ENCODE assay signal across 9 mouse cellular contexts in the genomic region with DNA sequence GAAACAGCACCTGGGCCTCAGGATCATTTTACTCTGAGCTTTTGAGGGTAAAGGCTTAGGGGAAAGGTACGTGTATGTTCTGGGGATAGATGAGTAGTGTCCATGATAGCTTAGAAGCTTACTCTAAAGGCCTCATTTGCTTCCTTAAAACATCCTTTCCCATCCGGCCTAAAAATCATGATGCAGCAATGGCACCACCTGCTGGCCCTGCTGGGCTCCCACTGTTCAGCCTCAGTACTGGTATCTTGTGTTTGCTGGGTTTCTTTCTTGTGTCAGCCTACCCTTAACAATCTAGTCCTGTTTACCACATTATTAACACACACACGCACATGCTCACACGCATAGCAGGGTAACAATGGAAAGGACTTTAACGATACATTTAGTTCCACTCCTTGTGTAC. TPM values are rescaled to one million over a fixed set of nuclear protein-coding genes. Genes with fewer than 3 reads are reported as not detected.
DNase-seq lines count a peak whose midpoint lies in the region; ATAC-seq and TF ChIP-seq lines count a peak whose summit lies in the region.
"Had no signal": no experiment of that assay in that cellular context is flagged by ENCODE, and none has a peak within 500 bp of the region (broad histone marks: within the 10 kb centered on the region; RNA-seq: fewer than 3 reads in every experiment).

No protein-coding gene starts in this region.

- TF ChIP-seq POLR2A in olfactory bulb, adult 2 months (IDR thresholded peaks at IDR 0.05; ENCODE audit: insufficient read depth, low read depth, low read length): no peak

- H3K9ac ChIP-seq in embryonic facial prominence, embryonic 14.5 days (ENCODE audit: low read depth, low read length): no peak overlapping the region
- H3K9ac ChIP-seq in lung, embryonic 15.5 days: no peak overlapping the region
- H3K9ac ChIP-seq: heart, embryonic 15.5 days had no signal

- peaks cover 6% of the 10 kb centered on the region for H3K9me3 ChIP-seq in E14TG2a.4 (ENCODE audit: low read length)
- no peaks in the 10 kb centered on the region for H3K9me3 ChIP-seq in embryonic facial prominence, embryonic 14.5 days (ENCODE audit: control insufficient read depth, low read length)
- no peaks in the 10 kb centered on the region for H3K9me3 ChIP-seq in lung, embryonic 15.5 days
- H3K9me3 ChIP-seq: heart, embryonic 15.5 days had no signal

- no peak overlapping the region for H3K4me3 ChIP-seq in E14TG2a.4 (replicated peaks; ENCODE audit: low read length)
- H3K4me3 ChIP-seq in embryonic facial prominence, embryonic 14.5 days (ENCODE audit: low read depth, low read length): no peak overlapping the region
- H3K4me3 ChIP-seq in lung, embryonic 15.5 days: no peak overlapping the region
- no peak overlapping the region for H3K4me3 ChIP-seq in olfactory bulb, adult 2 months (ENCODE audit: insufficient read depth, low read depth, low read length)
- H3K4me3 ChIP-seq: heart, embryonic 15.5 days had no signal

- intact Hi-C loops in heart, postnatal 36 days (cut with DNase I): loop anchor here (1.0 to 5.0 kb wide), 3 partner anchors 83 to 200 kb away; no protein-coding TSS in a partner anchor

- peak; percentile 62 for TF ChIP-seq CTCF in E14TG2a.4 (conservative IDR thresholded peaks at IDR 0.05; ENCODE audit: low read length)
- peak; percentile 48 for TF ChIP-seq CTCF in olfactory bulb, adult 2 months (IDR thresholded peaks at IDR 0.05; ENCODE audit: insufficient read depth, low read depth, low read length)

- peak; percentile 47; the same call in 1 of the 2 replicates for ATAC-seq in embryonic facial prominence, embryonic 14.5 days (ENCODE audit: low read depth)
- peak; percentile 76 for ATAC-seq in lung, embryonic 15.5 days (ENCODE audit: borderline replicate concordance, extremely low read depth, low FRiP score, low TSS enrichment)

- H3K27ac ChIP-seq in embryonic facial prominence, embryonic 14.5 days (replicated peaks; ENCODE audit: low read depth, low read length): no peak overlapping the region
- peak overlapping the region; percentile 58 for H3K27ac ChIP-seq in lung, embryonic 15.5 days
- no peak overlapping the region for H3K27ac ChIP-seq in olfactory bulb, adult 2 months (ENCODE audit: insufficient read depth, low read depth, low read length)
- H3K27ac ChIP-seq: heart, embryonic 15.5 days had no signal

- no peak overlapping the region for H3K4me2 ChIP-seq in embryonic facial prominence, embryonic 14.5 days (ENCODE audit: low read depth, low read length)
- no peak overlapping the region for H3K4me2 ChIP-seq in lung, embryonic 15.5 days
- H3K4me2 ChIP-seq: heart, embryonic 15.5 days had no signal

- whole genome bisulfite sequencing in embryonic facial prominence, embryonic 14.5 days: 31% methylated on average over 5 of the region's 5 CpGs
- 23% methylated on average over 5 of the region's 5 CpGs for WGBS in lung, embryonic 15.5 days
- WGBS in olfactory bulb, adult 2 months: 17% methylated on average over 5 of the region's 5 CpGs

- DNase-seq in adrenal gland, postnatal 10 days: peak; percentile 83
- peak; percentile 68 for DNase-seq in embryonic facial prominence, embryonic 14.5 days (ENCODE audit: low spot score)
- peak; percentile 72 to 77 for DNase-seq in heart, postnatal 36 days
- peak; percentile 66 to 89 for DNase-seq in layer of hippocampus, adult 18-20 months (ENCODE audit: low spot score in 2 of 2)
- peak; percentile 35 to 60 for DNase-seq in urinary bladder, postnatal 36 days (ENCODE audit: low spot score in 2 of 2)

- H3K4me1 ChIP-seq in E14TG2a.4 (replicated peaks; ENCODE audit: low read depth, low read length): no peaks in the 10 kb centered on the region
- no peaks in the 10 kb centered on the region for H3K4me1 ChIP-seq in embryonic facial prominence, embryonic 14.5 days (ENCODE audit: control insufficient read depth, insufficient read depth, low read length)
- H3K4me1 ChIP-seq in lung, embryonic 15.5 days: peaks cover 9% of the 10 kb centered on the region
- H3K4me1 ChIP-seq in olfactory bulb, adult 2 months (ENCODE audit: control insufficient read depth, insufficient read depth, low read length): no peaks in the 10 kb centered on the region
- H3K4me1 ChIP-seq: heart, embryonic 15.5 days had no signal

- no peaks in the 10 kb centered on the region for H3K27me3 ChIP-seq in E14TG2a.4 (ENCODE audit: insufficient read depth, low read length)
- H3K27me3 ChIP-seq in embryonic facial prominence, embryonic 14.5 days (replicated peaks; ENCODE audit: control insufficient read depth, insufficient read depth, low read length): no peaks in the 10 kb centered on the region
- H3K27me3 ChIP-seq in lung, embryonic 15.5 days: no peaks in the 10 kb centered on the region
- H3K27me3 ChIP-seq: heart, embryonic 15.5 days had no signal

- H3K36me3 ChIP-seq in E14TG2a.4 (ENCODE audit: insufficient read depth, low read length): no peaks in the 10 kb centered on the region
- no peaks in the 10 kb centered on the region for H3K36me3 ChIP-seq in embryonic facial prominence, embryonic 14.5 days (ENCODE audit: control insufficient read depth, insufficient read depth, low read length)
- H3K36me3 ChIP-seq in lung, embryonic 15.5 days: no peaks in the 10 kb centered on the region
- H3K36me3 ChIP-seq: heart, embryonic 15.5 days had no signal

RNA-seq across cellular contexts. Expression of a gene that starts 23.6 kb away (rescaled TPM):
- total RNA-seq in adrenal gland, postnatal 10 days (2021): 100 to 1,000 TPM; 109 to 127 TPM
- polyA plus RNA-seq in embryonic facial prominence, embryonic 14.5 days (2014; fragmentation: Nextera tagmentation; extraction: Ambion mirVana): 132 and 137 TPM in 2 replicates
- 100 to 1,000 TPM; 102 to 112 TPM for total RNA-seq in heart, postnatal 36 days (2021)
- 10 to 100 TPM; 26.4 to 33.6 TPM for total RNA-seq in layer of hippocampus, adult 18-20 months (2021)
- 179 and 183 TPM in 2 replicates for polyA plus RNA-seq in lung, embryonic 15.5 days (2015; fragmentation: Nextera tagmentation; extraction: Ambion mirVana)
- not detected in 2 replicates for polyA plus RNA-seq in olfactory bulb, adult 2 months (2012; ENCODE audit: insufficient read depth, insufficient read length, low replicate concordance, missing spikeins)
